Mouse (Mus musculus): ENCODE data around the gene Ccr6.

GRCm38 (mm10) chr17:8299524-8299923 is 63.7 kb downstream of the Ccr6 start:
- no peak for TF ChIP-seq HCFC1 (IDR thresholded peaks at IDR 0.05; ENCODE audit: borderline replicate concordance, insufficient read depth, low read length)
- TF ChIP-seq CHD2 (IDR thresholded peaks at IDR 0.05; ENCODE audit: low read depth, low read length): no peak
- no peak for TF ChIP-seq ZNF384 (IDR thresholded peaks at IDR 0.05; ENCODE audit: low read depth, low read length)
